Mouse (Mus musculus) hindbrain, embryonic 14.5 days (tissue): ENCODE data around the gene Cyp4a29. TPM values are rescaled to one million over a fixed set of nuclear protein-coding genes. Genes with fewer than 3 reads are reported as not detected.

Experiments used
- polyA plus RNA-seq: library from polyadenylated mRNA; unstranded; fragments of >200 nt; fragmentation: Nextera tagmentation; extraction: Ambion mirVana; gene quantifications from 2 replicates; pipeline ENCODE4 v1.2.1, GENCODE M21; 2014

Cyp4a29 gene
- polyA plus RNA-seq, 1 experiment from 2014 or later: not detected

Other genes starting within 250 kb of the Cyp4a29 start
- gene Stil, start 241.9 kb upstream of the Cyp4a29 start, polyA plus RNA-seq: 2.9 and 3.6 TPM in 2 replicates
- 5.6 and 7.4 TPM in 2 replicates for gene Tal1, start 185.7 kb upstream of the Cyp4a29 start, polyA plus RNA-seq
- gene Pdzk1ip1, start 153.4 kb upstream of the Cyp4a29 start, polyA plus RNA-seq: 3.0 and 3.7 TPM in 2 replicates
- 10.2 and 11.5 TPM in 2 replicates for gene Cyp4x1, start 107.8 kb upstream of the Cyp4a29 start, polyA plus RNA-seq
- not detected in 2 replicates for gene Cyp4a12a, start 57.0 kb downstream of the Cyp4a29 start, polyA plus RNA-seq
- not detected in 2 replicates for gene Cyp4a12b, start 169.5 kb downstream of the Cyp4a29 start, polyA plus RNA-seq
- gene Cyp4a30b, start 210.5 kb downstream of the Cyp4a29 start, polyA plus RNA-seq: not detected in 2 replicates